Mouse (Mus musculus) C2C12 (cell line): ENCODE results near the gene Slit3.

Source experiments
- CEBPB ChIP-seq: IDR thresholded peaks from one replicate; pipeline ENCODE4 v1.6.1; 2011; ENCODE audit warnings: low read depth, mild to moderate bottlenecking, control low read depth, moderate library complexity
- CTCF ChIP-seq: IDR thresholded peaks from one replicate; pipeline ENCODE4 v1.5.1; 2011; ENCODE audit not compliant: control insufficient read depth, insufficient read depth, insufficient read length
- MAX ChIP-seq: IDR thresholded peaks from one replicate; pipeline ENCODE4 v1.6.1; 2011; ENCODE audit warnings: mild to moderate bottlenecking, control low read depth
- MYOG ChIP-seq: IDR thresholded peaks from one replicate; pipeline ENCODE4 v1.6.1; 2011; ENCODE audit not compliant: control insufficient read depth, insufficient read length; ENCODE audit errors: extremely low read depth
- USF1 ChIP-seq: IDR thresholded peaks from one replicate; pipeline ENCODE4 v1.6.1; 2011; ENCODE audit warnings: low read depth, mild to moderate bottlenecking, control low read depth, moderate library complexity

GRCm38 (mm10) chr11:35350968-35351367 is 229.9 kb downstream of the Slit3 start:
- TF ChIP-seq USF1 = no peak
- no peak for TF ChIP-seq CEBPB
- TF ChIP-seq CTCF = no peak
- no peak for TF ChIP-seq MAX
- no peak for TF ChIP-seq MYOG
